Mouse (Mus musculus): ENCODE measurements around the gene Irf9.

- TF ChIP-seq RAD21 (IDR thresholded peaks at IDR 0.05; ENCODE audit: low read depth, low read length), result no peak
- TF ChIP-seq CTCF (IDR thresholded peaks at IDR 0.05 in 2 of 3, conservative IDR thresholded peaks at IDR 0.05 in 1 of 3; ENCODE audit: control insufficient read depth in 1 of 3, insufficient read depth in 1 of 3, low read depth in 2 of 3, low read length in 3 of 3, poor library complexity in 1 of 3, severe bottlenecking in 1 of 3), result no peak
- no peak for TF ChIP-seq POLR2A (IDR thresholded peaks at IDR 0.05; ENCODE audit: control insufficient read depth in 1 of 2, insufficient read depth in 1 of 2, low read depth in 1 of 2, low read length in 2 of 2, poor library complexity in 1 of 2)
- TF ChIP-seq NELFE (IDR thresholded peaks at IDR 0.05; ENCODE audit: low read depth, low read length), result no peak
- no peak for TF ChIP-seq CHD1 (IDR thresholded peaks at IDR 0.05; ENCODE audit: low read depth, low read length)
- TF ChIP-seq GABPA (IDR thresholded peaks at IDR 0.05; ENCODE audit: low read depth, low read length), result no peak
- no peak for TF ChIP-seq MAFK (IDR thresholded peaks at IDR 0.05; ENCODE audit: borderline replicate concordance, low read depth, low read length)
- no peak for TF ChIP-seq TCF12 (IDR thresholded peaks at IDR 0.05; ENCODE audit: low read depth, low read length)
- TF ChIP-seq ZMIZ1 (IDR thresholded peaks at IDR 0.05; ENCODE audit: low read depth, low read length), result no peak
These were observed 37.9 kb downstream of the Irf9 start for GRCm38 (mm10) chr14:55641291-55641690.

Data from MEL (cell line).